Mouse (Mus musculus): Measurements from ENCODE around the gene 4931422A03Rik. TPM values are rescaled to one million over a fixed set of nuclear protein-coding genes. Genes with fewer than 3 reads are reported as not detected.

Gene 4931422A03Rik
- polyA plus RNA-seq, 1 experiment from 2014 or later: 1.4 TPM

GRCm38 (mm10) chr2:104043624-104044478 lies 15.7 kb upstream of the 4931422A03Rik start:
- Histone ChIP-seq H3K4me1 (replicated peaks) (peaks cover 28% of the 10 kb centered on the region), H3K27me3 (no peaks in the 10 kb centered on the region), H3K4me2 (no peak overlapping the region), H3K4me3 (replicated peaks) (no peak overlapping the region), H3K27ac (replicated peaks) (peak overlapping the region; percentile 59), H3K9ac (no peak overlapping the region), H3K36me3 (replicated peaks) (peaks cover 80% of the 10 kb centered on the region), H3K9me3 (replicated peaks) (no peaks in the 10 kb centered on the region)
- no peak for ATAC-seq (ENCODE audit: insufficient read depth)
- 67% methylated on average over 5 of the region's 5 CpGs for WGBS (ENCODE audit: insufficient replicate concordance)

- H3K9ac ChIP-seq: no peak overlapping the region
- peaks cover 28% of the 10 kb centered on the region for H3K4me1 ChIP-seq (replicated peaks)
- no peak for ATAC-seq (ENCODE audit: insufficient read depth)
- H3K36me3 ChIP-seq (replicated peaks): peaks cover 79% of the 10 kb centered on the region
- no peak overlapping the region for H3K27ac ChIP-seq (replicated peaks)
- no peak overlapping the region for H3K4me2 ChIP-seq
- H3K4me3 ChIP-seq (replicated peaks): no peak overlapping the region
- no peaks in the 10 kb centered on the region for H3K9me3 ChIP-seq (replicated peaks)
- H3K27me3 ChIP-seq: no peaks in the 10 kb centered on the region
- 88% methylated on average over 15 of the region's 15 CpGs for WGBS (ENCODE audit: insufficient replicate concordance)
Observed at GRCm38 (mm10) chr2:104042766-104043165, 14.6 kb upstream of the 4931422A03Rik start.

- H3K9me3 ChIP-seq (replicated peaks): no peaks in the 10 kb centered on the region
- no peak overlapping the region for H3K4me2 ChIP-seq
- H3K9ac ChIP-seq: no peak overlapping the region
- 66% methylated on average over 5 of the region's 5 CpGs for WGBS (ENCODE audit: insufficient replicate concordance)
- peak overlapping the region; percentile 8 for H3K27ac ChIP-seq (replicated peaks)
- peaks cover 28% of the 10 kb centered on the region for H3K4me1 ChIP-seq (replicated peaks)
- no peak overlapping the region for H3K4me3 ChIP-seq (replicated peaks)
- H3K36me3 ChIP-seq (replicated peaks): peaks cover 84% of the 10 kb centered on the region
- ATAC-seq (ENCODE audit: insufficient read depth): no peak
- H3K27me3 ChIP-seq: no peaks in the 10 kb centered on the region
Observed at GRCm38 (mm10) chr2:104041632-104042031, 13.5 kb upstream of the 4931422A03Rik start.

- Histone ChIP-seq H3K27ac (replicated peaks) (no peak overlapping the region), H3K4me1 (replicated peaks) (peaks cover 19% of the 10 kb centered on the region; the same call in 1 of the 2 replicates), H3K4me2 (no peak overlapping the region), H3K9ac (no peak overlapping the region), H3K4me3 (replicated peaks) (no peak overlapping the region), H3K36me3 (replicated peaks) (peaks cover 88% of the 10 kb centered on the region), H3K9me3 (replicated peaks) (no peaks in the 10 kb centered on the region), H3K27me3 (no peaks in the 10 kb centered on the region)
- ATAC-seq (ENCODE audit: insufficient read depth): no peak
- 82% methylated on average over 2 of the region's 2 CpGs for WGBS (ENCODE audit: insufficient replicate concordance)
Observed at GRCm38 (mm10) chr2:104038236-104038635, 10.1 kb upstream of the 4931422A03Rik start.

- Histone ChIP-seq H3K4me3 (replicated peaks) (no peak overlapping the region), H3K27me3 (no peaks in the 10 kb centered on the region), H3K9ac (no peak overlapping the region), H3K27ac (replicated peaks) (no peak overlapping the region), H3K4me2 (no peak overlapping the region), H3K9me3 (replicated peaks) (no peaks in the 10 kb centered on the region), H3K4me1 (replicated peaks) (peaks cover 10% of the 10 kb centered on the region; the same call in 1 of the 2 replicates), H3K36me3 (replicated peaks) (peaks cover 86% of the 10 kb centered on the region)
- no peak for ATAC-seq (ENCODE audit: insufficient read depth)
- 59% methylated on average over 3 of the region's 3 CpGs for WGBS (ENCODE audit: insufficient replicate concordance)
Observed at GRCm38 (mm10) chr2:104036316-104036715, 8.2 kb upstream of the 4931422A03Rik start.

GRCm38 (mm10) chr2:104035595-104035994 lies 7.4 kb upstream of the 4931422A03Rik start:
- Histone ChIP-seq H3K9ac (peak overlapping the region; percentile 12; the same call in 1 of the 2 replicates), H3K36me3 (replicated peaks) (peaks cover 88% of the 10 kb centered on the region), H3K9me3 (replicated peaks) (no peaks in the 10 kb centered on the region), H3K27me3 (no peaks in the 10 kb centered on the region), H3K27ac (replicated peaks) (peak overlapping the region; percentile 57; the same call in 1 of the 2 replicates), H3K4me2 (no peak overlapping the region), H3K4me3 (replicated peaks) (no peak overlapping the region), H3K4me1 (replicated peaks) (peaks cover 9% of the 10 kb centered on the region)
- no peak for ATAC-seq (ENCODE audit: insufficient read depth)
- 85% methylated on average over 6 of the region's 6 CpGs for WGBS (ENCODE audit: insufficient replicate concordance)

- H3K9me3 ChIP-seq (replicated peaks): no peaks in the 10 kb centered on the region
- H3K27ac ChIP-seq (replicated peaks): peak overlapping the region; percentile 34; the same call in 1 of the 2 replicates
- peaks cover 86% of the 10 kb centered on the region for H3K36me3 ChIP-seq (replicated peaks)
- H3K4me1 ChIP-seq (replicated peaks): peaks cover 10% of the 10 kb centered on the region
- WGBS (ENCODE audit: insufficient replicate concordance): 34% methylated on average over 3 of the region's 3 CpGs
- H3K27me3 ChIP-seq: no peaks in the 10 kb centered on the region
- peak; percentile 49; the same call in 1 of the 2 replicates for ATAC-seq (ENCODE audit: insufficient read depth)
- no peak overlapping the region for H3K4me3 ChIP-seq (replicated peaks)
- H3K4me2 ChIP-seq: no peak overlapping the region
- H3K9ac ChIP-seq: no peak overlapping the region
Observed at GRCm38 (mm10) chr2:104034832-104035472, 6.8 kb upstream of the 4931422A03Rik start.

GRCm38 (mm10) chr2:104032056-104032455 lies 3.9 kb upstream of the 4931422A03Rik start:
- no peaks in the 10 kb centered on the region for H3K9me3 ChIP-seq (replicated peaks)
- H3K4me1 ChIP-seq (replicated peaks): peaks cover 26% of the 10 kb centered on the region
- no peak for ATAC-seq (ENCODE audit: insufficient read depth)
- no peak overlapping the region for H3K4me2 ChIP-seq
- H3K9ac ChIP-seq: no peak overlapping the region
- no peaks in the 10 kb centered on the region for H3K27me3 ChIP-seq
- no peak overlapping the region for H3K27ac ChIP-seq (replicated peaks)
- peaks cover 59% of the 10 kb centered on the region for H3K36me3 ChIP-seq (replicated peaks)
- WGBS (ENCODE audit: insufficient replicate concordance): 81% methylated on average over 3 of the region's 3 CpGs
- H3K4me3 ChIP-seq (replicated peaks): no peak overlapping the region

GRCm38 (mm10) chr2:104030381-104030780 lies 2.2 kb upstream of the 4931422A03Rik start:
- H3K4me3 ChIP-seq (replicated peaks): no peak overlapping the region
- WGBS (ENCODE audit: insufficient replicate concordance): 73% methylated on average over 3 of the region's 3 CpGs
- peak overlapping the region; percentile 81 for H3K4me2 ChIP-seq
- peaks cover 44% of the 10 kb centered on the region for H3K36me3 ChIP-seq (replicated peaks)
- peaks cover 30% of the 10 kb centered on the region for H3K4me1 ChIP-seq (replicated peaks)
- H3K27ac ChIP-seq (replicated peaks): peak overlapping the region; percentile 90; the same call in 1 of the 2 replicates
- no peak for ATAC-seq (ENCODE audit: insufficient read depth)
- H3K9me3 ChIP-seq (replicated peaks): no peaks in the 10 kb centered on the region
- H3K27me3 ChIP-seq: no peaks in the 10 kb centered on the region
- no peak overlapping the region for H3K9ac ChIP-seq

GRCm38 (mm10) chr2:104029074-104029473 lies 913 bp upstream of the 4931422A03Rik start:
- H3K4me2 ChIP-seq: peak overlapping the region; percentile 81
- peaks cover 26% of the 10 kb centered on the region for H3K4me1 ChIP-seq (replicated peaks)
- peaks cover 33% of the 10 kb centered on the region for H3K36me3 ChIP-seq (replicated peaks)
- H3K9ac ChIP-seq: peak overlapping the region; percentile 97
- WGBS (ENCODE audit: insufficient replicate concordance): 11% methylated on average over 2 of the region's 2 CpGs
- no peaks in the 10 kb centered on the region for H3K9me3 ChIP-seq (replicated peaks)
- ATAC-seq (ENCODE audit: insufficient read depth): peak; percentile 73
- peak overlapping the region; percentile 90 for H3K27ac ChIP-seq (replicated peaks)
- H3K4me3 ChIP-seq (replicated peaks): peak overlapping the region; percentile 94
- H3K27me3 ChIP-seq: 0 out of 2 replicates have a peak, but pooled peaks cover 1% of the 10 kb centered on the region

All from liver, embryonic 15.5 days (tissue).